Mouse (Mus musculus) hindlimb bud, embryonic 11.5 days (tissue): Measurements from ENCODE around the gene Ldhb.

Source experiments
- DNase-seq: peaks from one replicate; pipeline ENCODE4 v3.0.0-alpha.2; 2012; ENCODE audit warnings: low read depth, low spot score; ENCODE audit errors: extremely low spot score

The Ldhb gene

DNA sequence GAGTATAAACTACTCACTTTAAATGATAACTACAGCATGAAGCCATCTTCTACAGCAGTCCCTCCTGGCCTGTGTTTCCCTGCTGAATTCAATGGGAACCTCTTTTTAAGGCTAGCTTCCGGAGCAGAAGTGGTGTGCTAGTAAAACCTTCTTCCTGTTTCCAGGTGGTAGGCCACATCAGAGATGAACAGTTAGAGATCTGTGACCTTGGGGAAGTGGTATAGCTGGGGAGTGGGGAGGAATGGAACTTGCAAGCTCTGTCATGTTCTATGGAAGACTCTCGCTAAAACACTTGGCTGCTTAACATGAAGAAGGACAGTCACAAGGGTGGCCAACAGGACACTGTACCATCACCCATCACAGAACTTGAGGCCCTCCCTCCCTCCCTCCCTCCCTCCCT, 54.4 kb downstream of the Ldhb start:
- DNase-seq = no peak

DNA sequence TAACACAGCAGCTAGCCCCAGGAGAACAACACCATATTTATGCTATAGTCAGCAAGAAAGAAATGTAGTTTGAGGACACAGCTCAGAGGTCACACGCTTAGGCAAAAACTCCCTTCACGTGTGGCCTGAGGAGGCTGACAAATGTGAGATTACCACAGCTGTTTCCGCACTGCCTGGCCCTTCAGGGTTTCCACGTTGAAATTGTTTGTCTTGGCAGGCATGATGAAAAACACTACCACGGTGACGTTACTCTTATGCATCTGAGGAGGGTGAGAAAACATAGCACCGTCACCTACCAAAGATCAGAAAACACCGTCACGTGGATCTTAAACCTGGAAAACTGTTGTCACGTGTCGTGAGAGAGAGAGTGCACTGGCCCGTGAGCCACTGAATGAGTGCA, 56.4 kb downstream of the Ldhb start:
- no peak for DNase-seq
